In genomic region chr9:41156006-41156719, GRCm38 (mm10) we compare ENCODE assay signal across 8 mouse cellular contexts. TPM values are rescaled to one million over a fixed set of nuclear protein-coding genes. Genes with fewer than 3 reads are reported as not detected.
DNase-seq lines count a peak whose midpoint lies in the region; ATAC-seq and TF ChIP-seq lines count a peak whose summit lies in the region.

No protein-coding gene starts in this region.

- H3K4me2 ChIP-seq in heart, embryonic 11.5 days: peak overlapping the region; percentile 94
- H3K4me2 ChIP-seq in forebrain, embryonic 12.5 days: peak overlapping the region; percentile 87
- peak overlapping the region; percentile 89 for H3K4me2 ChIP-seq in liver, embryonic 16.5 days (ENCODE audit: low read depth, low read length)

- in situ Hi-C loops in ES-E14 (cut with MboI; ENCODE audit: low sequenced_read_pairs in 2 of 2, unreplicated experiment in 2 of 2): no loop called here

- no peaks in the 10 kb centered on the region for H3K27me3 ChIP-seq in heart, embryonic 11.5 days (ENCODE audit: control insufficient read depth, insufficient read depth, low read length)
- peaks cover 35% of the 10 kb centered on the region for H3K27me3 ChIP-seq in forebrain, embryonic 12.5 days
- peaks cover 12% of the 10 kb centered on the region for H3K27me3 ChIP-seq in liver, embryonic 16.5 days (ENCODE audit: control insufficient read depth, insufficient read depth, low read depth, low read length)

- peaks cover 27% of the 10 kb centered on the region for H3K4me1 ChIP-seq in heart, embryonic 11.5 days (ENCODE audit: control insufficient read depth, insufficient read depth, low read length)
- no peaks in the 10 kb centered on the region; a peak in 1 of 4 replicates for H3K4me1 ChIP-seq in ES-E14 (ENCODE audit: control insufficient read depth in 2 of 2, insufficient read depth in 2 of 2, low read length in 2 of 2, poor library complexity in 1 of 2)
- H3K4me1 ChIP-seq in forebrain, embryonic 12.5 days: peaks cover 37% of the 10 kb centered on the region
- H3K4me1 ChIP-seq in liver, embryonic 16.5 days (ENCODE audit: control insufficient read depth, low read depth, low read length): peaks cover 13% of the 10 kb centered on the region

- 0 out of 2 replicates have a peak, but pooled peaks have one; percentile 5 for ATAC-seq in heart, embryonic 11.5 days (replicated peaks; ENCODE audit: insufficient number of reproducible peaks, low FRiP score, low TSS enrichment)
- ATAC-seq in forebrain, embryonic 12.5 days (ENCODE audit: low FRiP score): no peak
- ATAC-seq in liver, embryonic 16.5 days (ENCODE audit: low read depth): no peak
- no peak for ATAC-seq in granulocyte monocyte progenitor cell, adult 5-6 weeks (replicated peaks; ENCODE audit: poor library complexity, severe bottlenecking)
- ATAC-seq in activated CD4-positive, CD25-positive, alpha-beta regulatory T cell, adult 4 months: no peak

- H3K9ac ChIP-seq in heart, embryonic 11.5 days (ENCODE audit: low read depth, low read length): peak overlapping the region; percentile 85
- H3K9ac ChIP-seq in ES-E14 (ENCODE audit: insufficient read depth, low read depth, low read length, poor library complexity, severe bottlenecking): no peak overlapping the region
- H3K9ac ChIP-seq in forebrain, embryonic 12.5 days: peak overlapping the region; percentile 71
- H3K9ac ChIP-seq in liver, embryonic 16.5 days (ENCODE audit: low read depth, low read length): no peak overlapping the region

- no peak for DNase-seq in heart, postnatal 4 days
- peak; percentile 8 for DNase-seq in ES-E14 (ENCODE audit: low read depth, low spot score)
- no peak for DNase-seq in spleen, postnatal 36 days (ENCODE audit: low spot score in 2 of 2)

- H3K4me3 ChIP-seq in heart, embryonic 11.5 days (ENCODE audit: low read depth, low read length): peak overlapping the region; percentile 93
- H3K4me3 ChIP-seq in ES-E14 (ENCODE audit: insufficient read depth in 1 of 2, low read depth in 1 of 2, low read length in 2 of 2, poor library complexity in 1 of 2, severe bottlenecking in 1 of 2): peak overlapping the region; percentile 68 to 69; a peak in 3 of 4 replicates
- peak overlapping the region; percentile 86 for H3K4me3 ChIP-seq in forebrain, embryonic 12.5 days (replicated peaks)
- peak overlapping the region; percentile 77 for H3K4me3 ChIP-seq in liver, embryonic 16.5 days (ENCODE audit: low read depth, low read length)

- no peaks in the 10 kb centered on the region for H3K36me3 ChIP-seq in heart, embryonic 11.5 days (ENCODE audit: control insufficient read depth, insufficient read depth, low read length)
- H3K36me3 ChIP-seq in ES-E14 (ENCODE audit: control insufficient read depth, insufficient read depth, low read length, poor library complexity, severe bottlenecking): no peaks in the 10 kb centered on the region
- no peaks in the 10 kb centered on the region for H3K36me3 ChIP-seq in forebrain, embryonic 12.5 days (replicated peaks)
- no peaks in the 10 kb centered on the region for H3K36me3 ChIP-seq in liver, embryonic 16.5 days (ENCODE audit: control insufficient read depth, insufficient read depth)

- H3K27ac ChIP-seq in heart, embryonic 11.5 days (ENCODE audit: low read depth, low read length): no peak overlapping the region
- no peak overlapping the region for H3K27ac ChIP-seq in ES-E14 (ENCODE audit: insufficient read depth, low read depth, low read length, poor library complexity, severe bottlenecking)
- H3K27ac ChIP-seq in forebrain, embryonic 12.5 days: no peak overlapping the region
- no peak overlapping the region for H3K27ac ChIP-seq in liver, embryonic 16.5 days (ENCODE audit: low read length)

- no peaks in the 10 kb centered on the region for H3K9me3 ChIP-seq in heart, embryonic 11.5 days (replicated peaks; ENCODE audit: control insufficient read depth, low read length)
- H3K9me3 ChIP-seq in ES-E14 (ENCODE audit: control insufficient read depth, insufficient read depth, low read depth, low read length): no peaks in the 10 kb centered on the region
- no peaks in the 10 kb centered on the region for H3K9me3 ChIP-seq in forebrain, embryonic 12.5 days
- no peaks in the 10 kb centered on the region for H3K9me3 ChIP-seq in liver, embryonic 16.5 days (replicated peaks; ENCODE audit: control insufficient read depth, low read length)

- WGBS in heart, embryonic 11.5 days (ENCODE audit: insufficient replicate concordance): 21% methylated on average over 19 of the region's 20 CpGs
- WGBS in forebrain, embryonic 12.5 days: 18% methylated on average over 20 of the region's 20 CpGs
- 28% methylated on average over 20 of the region's 20 CpGs for WGBS in liver, embryonic 16.5 days (ENCODE audit: insufficient replicate concordance)

TF ChIP-seq in ES-E14, 5 proteins besides CTCF, POLR2A, EP300 and RAD21:
- TF ChIP-seq HCFC1 (IDR thresholded peaks at IDR 0.05; ENCODE audit: borderline replicate concordance, insufficient read depth, low read length) (no peak), ZNF384 (IDR thresholded peaks at IDR 0.05; ENCODE audit: low read depth, low read length) (no peak), CHD2 (IDR thresholded peaks at IDR 0.05; ENCODE audit: low read depth, low read length) (no peak), MAFK (IDR thresholded peaks at IDR 0.05; ENCODE audit: insufficient read depth, low read depth, low read length) (no peak), ZC3H11A (IDR thresholded peaks at IDR 0.05; ENCODE audit: borderline replicate concordance, low read depth, low read length) (no peak)

RNA-seq across cellular contexts. Expression of gene Ubash3b, which starts 5.3 kb away (rescaled TPM):
- 15.2 and 15.7 TPM in 2 replicates for polyA plus RNA-seq in heart, embryonic 11.5 days (2014; fragmentation: Nextera tagmentation; extraction: Ambion mirVana)
- 1 to 10 TPM; 6.2 to 6.9 TPM for total RNA-seq in heart, postnatal 4 days (2021)
- 1.0 and 2.8 TPM in 2 replicates for total RNA-seq in ES-E14 (2012; rRNA removed)
- 8.1 and 9.9 TPM in 2 replicates for polyA plus RNA-seq in forebrain, embryonic 12.5 days (2016; fragmentation: Nextera tagmentation; extraction: Ambion mirVana)
- polyA plus RNA-seq in liver, embryonic 16.5 days (2015; fragmentation: Nextera tagmentation; extraction: Ambion mirVana): 4.6 and 4.7 TPM in 2 replicates
- 5.9 and 8.3 TPM in 2 replicates for total RNA-seq in granulocyte monocyte progenitor cell, adult 5-6 weeks (2014; fragmentation: Nextera tagmentation)
- total RNA-seq in granulocyte monocyte progenitor cell, adult 5-6 weeks (2017): 6.5 and 7.2 TPM in 2 replicates
- 10 to 100 TPM; 18.3 to 25.0 TPM for polyA plus RNA-seq in activated CD4-positive, CD25-positive, alpha-beta regulatory T cell, adult 4 months (2017; shearing (Covaris generic))

Comparison
In these comparisons a context has a peak if more than half of its experiments do, and no peak if none do; other contexts are left out.
1. H3K9ac ChIP-seq: peak in heart, embryonic 11.5 days (single experiment) and forebrain, embryonic 12.5 days (single experiment); none in ES-E14 (single experiment) and liver, embryonic 16.5 days (single experiment).
2. Peak in every context shown above with its lines, with median percentiles within 50 percentile points of each other: H3K4me2 ChIP-seq and H3K4me3 ChIP-seq.